Mouse (Mus musculus) small intestine, adult 2 months (tissue): ENCODE data around the gene Epha3.

Experiments
- CTCF ChIP-seq: fragments of 200-500 bp; IDR thresholded peaks from 2 replicates; pipeline ENCODE4 v1.5.1; 2012; ENCODE audit warnings: low read depth, mild to moderate bottlenecking, control low read depth, inconsistent platforms, low read length, moderate library complexity, mixed read lengths; ENCODE audit not compliant: insufficient replicate concordance, insufficient read length; ENCODE audit errors: extremely low read depth
- POLR2A ChIP-seq: fragments of 200-500 bp; IDR thresholded peaks from 2 replicates; pipeline ENCODE4 v1.6.1; 2012; ENCODE audit warnings: low read depth, mild to moderate bottlenecking, control low read depth, inconsistent platforms, low read length, moderate library complexity

- TF ChIP-seq CTCF (no peak), POLR2A (no peak)
Observed at GRCm38 (mm10) chr16:63809871-63810270, 54.1 kb downstream of the Epha3 start.
